ENCODE assay signal across 11 mouse cellular contexts in genomic region chr8:120890068-120890467, GRCm38 (mm10).
DNase-seq lines count a peak whose midpoint lies in the region; ATAC-seq and TF ChIP-seq lines count a peak whose summit lies in the region.
"Had no signal": no experiment of that assay in that cellular context is flagged by ENCODE, and none has a peak within 500 bp of the region (broad histone marks: within the 10 kb centered on the region; RNA-seq: fewer than 3 reads in every experiment).

No protein-coding gene starts in this region.

- peak overlapping the region; percentile 30; the same call in 1 of the 2 replicates for H3K4me3 ChIP-seq in forebrain, embryonic 10.5 days
- H3K4me3 ChIP-seq in forebrain, embryonic 14.5 days (ENCODE audit: low read depth, low read length) = no peak overlapping the region
- no peak overlapping the region for H3K4me3 ChIP-seq in stomach, embryonic 14.5 days (ENCODE audit: low read depth, low read length)
- no peak overlapping the region for H3K4me3 ChIP-seq in stomach, postnatal 0 days (ENCODE audit: low read depth, low read length)
- H3K4me3 ChIP-seq: liver, embryonic 13.5 days had no signal

- H3K4me1 ChIP-seq in forebrain, embryonic 10.5 days = peaks cover 22% of the 10 kb centered on the region
- H3K4me1 ChIP-seq in forebrain, embryonic 14.5 days (ENCODE audit: control insufficient read depth, insufficient read depth, low read length) = no peaks in the 10 kb centered on the region
- peaks cover 18% of the 10 kb centered on the region; the same call in 1 of the 2 replicates for H3K4me1 ChIP-seq in stomach, embryonic 14.5 days (ENCODE audit: control insufficient read depth, insufficient read depth, low read length)
- no peaks in the 10 kb centered on the region for H3K4me1 ChIP-seq in stomach, postnatal 0 days (replicated peaks; ENCODE audit: control insufficient read depth, insufficient read depth)

- no peak for TF ChIP-seq EP300 in stomach, postnatal 0 days (optimal IDR thresholded peaks at IDR 0.05)

- no peaks in the 10 kb centered on the region for H3K9me3 ChIP-seq in forebrain, embryonic 10.5 days
- H3K9me3 ChIP-seq in forebrain, embryonic 14.5 days (replicated peaks; ENCODE audit: control insufficient read depth, low read length) = no peaks in the 10 kb centered on the region
- H3K9me3 ChIP-seq in stomach, embryonic 14.5 days (ENCODE audit: control insufficient read depth, low read depth, low read length) = no peaks in the 10 kb centered on the region
- no peaks in the 10 kb centered on the region for H3K9me3 ChIP-seq in stomach, postnatal 0 days (ENCODE audit: control insufficient read depth, low read length)
- H3K9me3 ChIP-seq: liver, embryonic 13.5 days had no signal

- peak; percentile 41 for DNase-seq in forebrain, embryonic 10.5 days (ENCODE audit: extremely low spot score, low spot score)
- no peak for DNase-seq in forebrain, embryonic 14.5 days (ENCODE audit: low spot score)
- DNase-seq in kidney, adult 18-20 months = peak; percentile 8
- no peak for DNase-seq in kidney, adult 9 months
- no peak for DNase-seq in stomach, postnatal 0 days (ENCODE audit: low spot score)
- DNase-seq in splenic B cell, adult 2 months (ENCODE audit: low read depth, low spot score) = peak; percentile 10
- DNase-seq in urinary bladder, adult 2 months (ENCODE audit: low spot score) = no peak
- DNase-seq: cerebellum, adult 9-11 months; liver, embryonic 13.5 days had no signal

- H3K27me3 ChIP-seq in forebrain, embryonic 10.5 days (ENCODE audit: poor library complexity, severe bottlenecking) = peaks cover 99% of the 10 kb centered on the region
- peaks cover 87% of the 10 kb centered on the region for H3K27me3 ChIP-seq in forebrain, embryonic 14.5 days (replicated peaks; ENCODE audit: control insufficient read depth, insufficient read depth, low read length)
- no peaks in the 10 kb centered on the region; the same call in 1 of the 2 replicates for H3K27me3 ChIP-seq in stomach, embryonic 14.5 days (ENCODE audit: control insufficient read depth, insufficient read depth, low read length)
- no peaks in the 10 kb centered on the region for H3K27me3 ChIP-seq in stomach, postnatal 0 days (ENCODE audit: control insufficient read depth, insufficient read depth, low read length)
- H3K27me3 ChIP-seq in splenic B cell, adult 2 months (ENCODE audit: control insufficient read depth, insufficient read depth, low read length, poor library complexity, severe bottlenecking) = peaks cover 3% of the 10 kb centered on the region; the same call in 1 of the 2 replicates

- 0 out of 2 replicates have a peak overlapping the region, but pooled peaks have one; percentile 20 for H3K27ac ChIP-seq in forebrain, embryonic 10.5 days
- H3K27ac ChIP-seq in forebrain, embryonic 14.5 days (ENCODE audit: low read depth, low read length) = no peak overlapping the region
- H3K27ac ChIP-seq in stomach, embryonic 14.5 days (ENCODE audit: low read length) = no peak overlapping the region
- no peak overlapping the region for H3K27ac ChIP-seq in stomach, postnatal 0 days (replicated peaks)
- H3K27ac ChIP-seq: liver, embryonic 13.5 days had no signal

- no peaks in the 10 kb centered on the region for H3K36me3 ChIP-seq in forebrain, embryonic 10.5 days (replicated peaks)
- H3K36me3 ChIP-seq in forebrain, embryonic 14.5 days (ENCODE audit: control insufficient read depth, insufficient read depth, low read length) = no peaks in the 10 kb centered on the region
- H3K36me3 ChIP-seq in stomach, embryonic 14.5 days (ENCODE audit: control insufficient read depth, insufficient read depth, low read length) = no peaks in the 10 kb centered on the region
- no peaks in the 10 kb centered on the region for H3K36me3 ChIP-seq in stomach, postnatal 0 days (ENCODE audit: control insufficient read depth, insufficient read depth, low read length)
- no peaks in the 10 kb centered on the region for H3K36me3 ChIP-seq in splenic B cell, adult 2 months (ENCODE audit: control insufficient read depth, insufficient read depth, low read length, poor library complexity, severe bottlenecking)
- H3K36me3 ChIP-seq: liver, embryonic 13.5 days had no signal

- no peak overlapping the region for H3K9ac ChIP-seq in forebrain, embryonic 14.5 days (ENCODE audit: low read length)
- H3K9ac ChIP-seq in stomach, embryonic 14.5 days (replicated peaks; ENCODE audit: low read depth, low read length) = no peak overlapping the region
- H3K9ac ChIP-seq in stomach, postnatal 0 days (ENCODE audit: low read length) = no peak overlapping the region
- H3K9ac ChIP-seq: liver, embryonic 13.5 days had no signal

- 2% methylated on average over 11 of the region's 11 CpGs for WGBS in forebrain, embryonic 10.5 days
- 1% methylated on average over 11 of the region's 11 CpGs for WGBS in forebrain, embryonic 14.5 days
- WGBS in stomach, embryonic 14.5 days = 12% methylated on average over 11 of the region's 11 CpGs
- 25% methylated on average over 11 of the region's 11 CpGs for WGBS in stomach, postnatal 0 days

- TF ChIP-seq CTCF in stomach, postnatal 0 days (IDR thresholded peaks at IDR 0.05; ENCODE audit: low read depth) = no peak

- ATAC-seq in forebrain, embryonic 14.5 days = no peak
- ATAC-seq in stomach, embryonic 14.5 days (ENCODE audit: insufficient number of reproducible peaks, insufficient read depth, low FRiP score, low read depth) = 0 out of 2 replicates have a peak, but pooled peaks have one; percentile 7
- no peak for ATAC-seq in stomach, postnatal 0 days (ENCODE audit: low FRiP score, low TSS enrichment)
- ATAC-seq: inflammation-experienced regulatory T-cells, adult 6 months had no signal

- H3K4me2 ChIP-seq in forebrain, embryonic 14.5 days (ENCODE audit: low read length) = no peak overlapping the region
- H3K4me2 ChIP-seq in stomach, embryonic 14.5 days (replicated peaks; ENCODE audit: low read depth, low read length) = 0 out of 2 replicates have a peak overlapping the region, but pooled peaks have one; percentile 8
- H3K4me2 ChIP-seq in stomach, postnatal 0 days (replicated peaks; ENCODE audit: low read depth) = no peak overlapping the region
- H3K4me2 ChIP-seq: liver, embryonic 13.5 days had no signal

Comparison
In these comparisons a context has a peak if more than half of its experiments do, and no peak if none do; other contexts are left out.
1. DNase-seq: peak in forebrain, embryonic 10.5 days (single experiment), kidney, adult 18-20 months (single experiment) and splenic B cell, adult 2 months (single experiment); none in forebrain, embryonic 14.5 days (single experiment), kidney, adult 9 months (single experiment), stomach, postnatal 0 days (single experiment) and urinary bladder, adult 2 months (single experiment).